Mouse (Mus musculus) lung, embryonic 16.5 days (tissue): ENCODE measurements at regions not wholly inside any gene's neighbourhood (a gene's known extent, or its start where the extent isn't known, plus 50 kb on each side); places are given as distances from the start of the nearest gene placed in this dataset.

Experiments
- ATAC-seq: fragments of 200-750 bp; cut with Nextera tagmentation; 2 replicates; pipeline ENCODE4 v1.8.0; 2017; ENCODE audit warnings: low read depth, mild to moderate bottlenecking, moderate library complexity
- H3K27ac ChIP-seq: fragments of 300-500 bp; sonication (generic); 2 replicates; pipeline ENCODE4 v1.5.1; 2014; ENCODE audit warnings: mild to moderate bottlenecking, control low read depth, low read length
- H3K27me3 ChIP-seq: fragments of 300-500 bp; sonication (generic); 2 replicates; pipeline ENCODE4 v1.6.1; 2014; ENCODE audit warnings: low read depth, low read length, mixed read lengths; ENCODE audit not compliant: control insufficient read depth, insufficient read depth
- H3K36me3 ChIP-seq: fragments of 300-500 bp; sonication (generic); 2 replicates; pipeline ENCODE4 v1.6.1; 2014; ENCODE audit warnings: low read length; ENCODE audit not compliant: control insufficient read depth, insufficient read depth
- H3K4me1 ChIP-seq: fragments of 300-500 bp; sonication (generic); replicated peaks from 2 replicates; pipeline ENCODE4 v1.6.1; 2014; ENCODE audit warnings: low read length, mixed read lengths; ENCODE audit not compliant: control insufficient read depth, insufficient read depth
- H3K4me2 ChIP-seq: fragments of 300-500 bp; sonication (generic); 2 replicates; pipeline ENCODE4 v1.6.1; 2014; ENCODE audit warnings: low read depth, low read length, control low read depth
- H3K4me3 ChIP-seq: fragments of 300-500 bp; sonication (generic); 2 replicates; pipeline ENCODE4 v1.5.1; 2014; ENCODE audit warnings: mild to moderate bottlenecking, low read length, control low read depth
- H3K9ac ChIP-seq: fragments of 300-500 bp; sonication (generic); 2 replicates; pipeline ENCODE4 v1.6.1; 2014; ENCODE audit warnings: low read length, control low read depth
- H3K9me3 ChIP-seq: fragments of 300-500 bp; sonication (generic); 2 replicates; pipeline ENCODE4 v1.6.1; 2016; ENCODE audit warnings: low read length; ENCODE audit not compliant: control insufficient read depth
- WGBS: fragments of 180-500 bp; shearing (Covaris S2); extraction: QIAGEN DNeasy Blood & Tissue Kit; methylation state at CpG from one replicate; pipeline ENCODE4 v1.1.7; 2014; 5-methylcytosine and 5-hydroxymethylcytosine counted together

DNA sequence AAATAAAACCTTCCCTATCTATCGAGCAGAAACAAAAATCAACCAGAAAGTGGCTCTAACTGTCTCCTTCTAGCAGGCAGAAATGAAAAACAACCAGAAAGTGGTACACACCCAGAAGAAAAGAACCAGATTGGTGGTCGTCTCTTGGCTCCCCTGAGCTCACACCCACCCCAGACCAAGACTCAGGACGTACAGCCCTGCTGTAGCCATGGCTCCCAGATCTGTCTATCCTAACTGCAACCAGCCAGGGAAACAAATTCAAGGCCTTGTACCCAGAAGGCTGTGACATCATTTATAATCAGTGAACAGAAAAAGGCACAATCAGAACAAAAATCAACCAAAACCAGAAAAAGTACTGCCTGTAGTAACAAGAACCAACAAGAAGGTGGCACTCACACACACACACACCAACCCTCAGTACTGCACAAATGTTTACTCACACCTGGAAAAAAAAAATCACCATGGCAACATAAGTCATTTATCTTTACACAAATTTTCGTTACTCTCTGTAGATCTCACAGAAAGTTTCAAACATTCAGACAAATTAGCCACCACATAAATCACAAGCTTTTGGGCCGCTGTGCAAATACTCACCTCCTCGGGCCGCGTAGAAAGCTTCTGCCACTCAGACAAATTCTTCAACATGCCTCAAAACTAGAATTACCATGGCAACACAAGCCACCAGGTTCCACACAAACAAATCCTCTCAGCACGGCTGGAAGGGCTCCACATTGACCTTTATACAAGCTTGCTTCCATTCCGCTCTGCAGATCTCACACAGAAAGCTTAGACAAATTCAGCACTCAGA lies 85.1 kb upstream of the Smlr1 start:
- H3K36me3 ChIP-seq = no peaks in the 10 kb centered on the region
- peak overlapping the region; percentile 32; the same call in 1 of the 2 replicates for H3K4me2 ChIP-seq
- peak; percentile 43; the same call in 1 of the 2 replicates for ATAC-seq
- 0 out of 2 replicates have a peak overlapping the region, but pooled peaks have one; percentile 18 for H3K4me3 ChIP-seq
- H3K9me3 ChIP-seq = no peaks in the 10 kb centered on the region
- no peaks in the 10 kb centered on the region for H3K27me3 ChIP-seq
- H3K4me1 ChIP-seq = no peaks in the 10 kb centered on the region; the same call in 1 of the 2 replicates
- no peak overlapping the region for H3K27ac ChIP-seq
- WGBS = 18% methylated on average over 10 of the region's 10 CpGs
- no peak overlapping the region for H3K9ac ChIP-seq

DNA sequence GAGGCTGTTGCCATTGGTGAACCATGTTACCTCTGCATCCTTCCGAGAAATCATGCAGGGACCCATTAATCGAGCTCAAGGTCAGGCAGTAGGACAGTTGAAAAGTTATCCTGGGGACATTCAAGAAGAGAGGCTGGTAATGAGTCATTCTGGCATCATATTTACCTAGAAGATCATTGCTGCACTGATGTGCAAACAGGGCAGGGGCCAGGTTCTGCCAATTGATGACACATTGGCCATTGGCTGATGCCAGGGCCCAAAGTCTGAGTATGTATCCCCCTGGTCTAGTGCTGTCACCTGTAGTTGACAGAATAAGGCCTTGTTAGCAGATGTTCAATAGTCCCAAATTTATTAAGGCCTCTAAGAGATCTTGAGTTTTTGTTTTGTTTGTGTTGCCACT lies 83.6 kb upstream of the Smlr1 start:
- no peaks in the 10 kb centered on the region for H3K9me3 ChIP-seq
- no peak for ATAC-seq
- no peaks in the 10 kb centered on the region for H3K27me3 ChIP-seq
- 90% methylated on average over 2 of the region's 2 CpGs for WGBS
- H3K4me2 ChIP-seq = no peak overlapping the region
- no peak overlapping the region for H3K9ac ChIP-seq
- H3K27ac ChIP-seq = no peak overlapping the region
- H3K36me3 ChIP-seq = no peaks in the 10 kb centered on the region
- no peak overlapping the region for H3K4me3 ChIP-seq
- no peaks in the 10 kb centered on the region; the same call in 1 of the 2 replicates for H3K4me1 ChIP-seq

DNA sequence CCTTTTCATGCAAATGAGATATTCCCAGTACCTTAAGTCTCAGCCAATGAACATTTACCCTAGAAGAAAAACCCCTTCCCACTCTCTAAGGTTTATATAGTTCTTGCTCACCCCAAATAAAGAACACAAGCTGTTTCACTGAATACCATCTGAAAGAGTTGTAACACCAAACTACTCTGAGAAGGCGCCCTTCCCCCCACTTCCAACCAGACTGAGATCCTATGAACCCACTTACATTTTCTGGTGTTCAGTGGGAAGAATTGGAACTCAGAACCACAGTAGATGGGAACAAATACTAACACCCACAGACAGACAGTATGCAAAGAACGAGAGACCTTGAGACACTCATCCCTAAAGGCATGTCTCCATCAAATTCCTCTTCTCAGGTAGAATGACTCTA lies 65.4 kb upstream of the Smlr1 start:
- 83% methylated on average over 2 of the region's 2 CpGs for WGBS
- H3K4me2 ChIP-seq = no peak overlapping the region
- H3K4me3 ChIP-seq = no peak overlapping the region
- no peaks in the 10 kb centered on the region for H3K9me3 ChIP-seq
- no peaks in the 10 kb centered on the region for H3K4me1 ChIP-seq
- no peak for ATAC-seq
- no peak overlapping the region for H3K9ac ChIP-seq
- no peaks in the 10 kb centered on the region for H3K27me3 ChIP-seq
- no peaks in the 10 kb centered on the region for H3K36me3 ChIP-seq
- H3K27ac ChIP-seq = no peak overlapping the region

DNA sequence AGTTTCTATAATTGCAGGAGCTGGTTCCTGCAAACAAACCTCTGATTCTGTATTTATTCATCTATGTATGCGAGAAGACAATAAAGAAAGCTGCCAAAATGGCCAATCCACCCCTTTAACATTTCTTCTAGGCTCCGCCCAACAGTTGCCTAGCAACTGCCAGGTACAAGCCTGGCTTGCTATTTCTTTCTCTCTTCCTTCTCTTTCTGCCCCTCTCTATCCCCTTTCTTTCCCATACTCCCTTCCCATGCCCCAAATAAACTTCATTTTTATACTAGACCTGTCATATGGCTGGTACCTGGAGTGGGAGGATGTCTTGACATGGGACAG lies 53.2 kb upstream of the Smlr1 start:
- Histone ChIP-seq H3K4me2 (no peak overlapping the region), H3K27ac (no peak overlapping the region), H3K4me1 (no peaks in the 10 kb centered on the region), H3K27me3 (no peaks in the 10 kb centered on the region), H3K9ac (no peak overlapping the region), H3K9me3 (no peaks in the 10 kb centered on the region), H3K36me3 (no peaks in the 10 kb centered on the region), H3K4me3 (no peak overlapping the region)
- whole genome bisulfite sequencing = 81% methylated on average over 2 of the region's 2 CpGs
- no peak for ATAC-seq

DNA sequence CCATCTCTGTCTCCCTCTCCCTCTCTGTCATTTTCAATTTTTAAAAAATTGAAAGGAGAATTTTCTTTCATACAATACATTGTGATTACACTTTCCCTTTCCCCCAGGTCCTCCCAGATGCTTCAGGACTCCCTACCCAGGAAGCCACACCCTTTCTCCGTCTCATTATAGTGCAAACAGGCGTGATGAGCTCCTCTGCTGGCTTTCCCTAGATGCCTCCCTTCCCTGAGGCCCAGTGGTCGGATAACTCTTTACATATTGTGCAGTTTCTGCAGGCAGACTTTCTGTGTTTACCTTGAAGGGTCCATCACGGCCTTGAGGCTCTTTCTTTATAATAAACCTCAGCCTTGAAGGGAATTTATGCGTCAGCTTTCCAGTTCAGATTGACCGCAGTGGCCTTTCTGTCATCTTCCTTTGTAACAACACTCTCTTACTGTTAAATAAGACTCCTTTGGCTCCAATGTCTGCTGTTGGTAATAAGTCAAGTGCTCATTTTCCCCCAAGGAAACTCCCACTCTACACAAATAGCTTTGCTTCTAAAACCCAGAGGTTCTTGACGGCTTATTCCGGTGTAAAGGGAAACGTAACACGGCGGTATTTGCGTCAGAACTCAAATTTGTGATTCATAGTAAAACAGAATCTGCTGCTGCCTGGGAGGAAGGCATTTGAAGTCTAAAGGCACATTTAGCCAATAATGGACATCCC lies 52.7 kb upstream of the Smlr1 start:
- Histone ChIP-seq H3K36me3 (no peaks in the 10 kb centered on the region), H3K27ac (no peak overlapping the region)

More for the DNA sequence above, 52.7 kb upstream of the Smlr1 start:
- Histone ChIP-seq H3K4me3 (no peak overlapping the region), H3K27me3 (no peaks in the 10 kb centered on the region), H3K4me1 (no peaks in the 10 kb centered on the region), H3K4me2 (no peak overlapping the region), H3K9me3 (no peaks in the 10 kb centered on the region), H3K9ac (no peak overlapping the region)
- no peak for ATAC-seq
- WGBS = 56% methylated on average over 12 of the region's 12 CpGs
